Comparison of ENCODE assay signal across 19 mouse cellular contexts in genomic region chr13:99847531-99847930, GRCm38 (mm10). TPM values are rescaled to one million over a fixed set of nuclear protein-coding genes. Genes with fewer than 3 reads are reported as not detected.
DNase-seq lines count a peak whose midpoint lies in the region; ATAC-seq and TF ChIP-seq lines count a peak whose summit lies in the region.
"Had no signal": no experiment of that assay in that cellular context is flagged by ENCODE, and none has a peak within 500 bp of the region (broad histone marks: within the 10 kb centered on the region; RNA-seq: fewer than 3 reads in every experiment).

No protein-coding gene starts in this region.

- ATAC-seq in heart, embryonic 12.5 days (ENCODE audit: insufficient number of reproducible peaks, low FRiP score) = no peak
- ATAC-seq in kidney, embryonic 15.5 days (replicated peaks; ENCODE audit: low FRiP score) = no peak
- ATAC-seq in limb, embryonic 14.5 days (ENCODE audit: low FRiP score, low read depth) = no peak
- no peak for ATAC-seq in hindbrain, embryonic 16.5 days
- ATAC-seq: liver, embryonic 12.5 days had no signal

- DNase-seq in heart, postnatal 25 days (ENCODE audit: low spot score) = no peak
- DNase-seq in kidney, postnatal 25 days = no peak
- DNase-seq in embryo, embryonic 9.5 days (ENCODE audit: extremely low spot score) = peak; percentile 28
- DNase-seq in limb, embryonic 14.5 days (ENCODE audit: low spot score) = no peak
- no peak for DNase-seq in urinary bladder, postnatal 4 days (ENCODE audit: low spot score in 2 of 2)
- DNase-seq: adrenal gland, adult 2 months; cerebellum, postnatal 10 days; gastrocnemius, postnatal 14 days; kidney, adult 11 months; right cerebral cortex, postnatal 4 days; thymus, postnatal 4 days had no signal

- H3K36me3 ChIP-seq in heart, embryonic 12.5 days = no peaks in the 10 kb centered on the region
- no peaks in the 10 kb centered on the region for H3K36me3 ChIP-seq in kidney, embryonic 15.5 days
- no peaks in the 10 kb centered on the region for H3K36me3 ChIP-seq in limb, embryonic 14.5 days (ENCODE audit: control insufficient read depth, insufficient read depth, low read length)
- H3K36me3 ChIP-seq in hindbrain, embryonic 16.5 days (ENCODE audit: control insufficient read depth, insufficient read depth, low read length) = no peaks in the 10 kb centered on the region
- H3K36me3 ChIP-seq: embryonic facial prominence, embryonic 12.5 days; hindbrain, embryonic 10.5 days; liver, embryonic 12.5 days; midbrain, embryonic 12.5 days had no signal

- no peak overlapping the region for H3K27ac ChIP-seq in heart, embryonic 12.5 days (ENCODE audit: poor library complexity, severe bottlenecking)
- no peak overlapping the region for H3K27ac ChIP-seq in kidney, embryonic 15.5 days
- H3K27ac ChIP-seq in limb, embryonic 14.5 days (replicated peaks; ENCODE audit: low read depth, low read length) = no peak overlapping the region
- H3K27ac ChIP-seq in hindbrain, embryonic 16.5 days (ENCODE audit: low read depth, low read length) = no peak overlapping the region
- H3K27ac ChIP-seq: embryonic facial prominence, embryonic 12.5 days; hindbrain, embryonic 10.5 days; liver, embryonic 12.5 days; midbrain, embryonic 12.5 days had no signal

- no peak for TF ChIP-seq POLR2A in limb, embryonic 14.5 days (IDR thresholded peaks at IDR 0.05; ENCODE audit: borderline replicate concordance, extremely low read depth, insufficient read depth, insufficient read length)

- intact Hi-C loops in heart, postnatal 25 days (cut with DNase I) = no loop called here

- peaks cover 24% of the 10 kb centered on the region for H3K4me1 ChIP-seq in heart, embryonic 12.5 days (replicated peaks)
- H3K4me1 ChIP-seq in kidney, embryonic 15.5 days = peaks cover 18% of the 10 kb centered on the region
- H3K4me1 ChIP-seq in limb, embryonic 14.5 days (ENCODE audit: control insufficient read depth, insufficient read depth, low read length) = 0 out of 2 replicates have a peak, but pooled peaks cover 5% of the 10 kb centered on the region
- H3K4me1 ChIP-seq in hindbrain, embryonic 16.5 days (ENCODE audit: control insufficient read depth, insufficient read depth, low read depth, low read length) = peaks cover 5% of the 10 kb centered on the region; the same call in 1 of the 2 replicates
- H3K4me1 ChIP-seq: liver, embryonic 12.5 days; midbrain, embryonic 12.5 days had no signal

- no peak overlapping the region for H3K4me3 ChIP-seq in heart, embryonic 12.5 days
- H3K4me3 ChIP-seq in kidney, embryonic 15.5 days (replicated peaks) = no peak overlapping the region
- H3K4me3 ChIP-seq in limb, embryonic 14.5 days (replicated peaks; ENCODE audit: low read length) = no peak overlapping the region
- no peak overlapping the region for H3K4me3 ChIP-seq in hindbrain, embryonic 16.5 days (ENCODE audit: low read length)
- H3K4me3 ChIP-seq: embryonic facial prominence, embryonic 12.5 days; hindbrain, embryonic 10.5 days; liver, embryonic 12.5 days; midbrain, embryonic 12.5 days had no signal

- peak overlapping the region; percentile 56 for H3K4me2 ChIP-seq in heart, embryonic 12.5 days
- peak overlapping the region; percentile 21; the same call in 1 of the 2 replicates for H3K4me2 ChIP-seq in kidney, embryonic 15.5 days
- H3K4me2 ChIP-seq in limb, embryonic 14.5 days (replicated peaks; ENCODE audit: low read depth, low read length, severe bottlenecking) = no peak overlapping the region
- H3K4me2 ChIP-seq in hindbrain, embryonic 16.5 days (ENCODE audit: low read length) = no peak overlapping the region
- H3K4me2 ChIP-seq: embryonic facial prominence, embryonic 12.5 days; liver, embryonic 12.5 days; midbrain, embryonic 12.5 days had no signal

- no peak overlapping the region for H3K9ac ChIP-seq in heart, embryonic 12.5 days
- no peak overlapping the region for H3K9ac ChIP-seq in kidney, embryonic 15.5 days
- 0 out of 2 replicates have a peak overlapping the region, but pooled peaks have one; percentile 25 for H3K9ac ChIP-seq in limb, embryonic 14.5 days (ENCODE audit: low read depth, low read length, severe bottlenecking)
- H3K9ac ChIP-seq in hindbrain, embryonic 16.5 days (ENCODE audit: low read depth, low read length) = no peak overlapping the region
- H3K9ac ChIP-seq: embryonic facial prominence, embryonic 12.5 days; liver, embryonic 12.5 days; midbrain, embryonic 12.5 days had no signal

- WGBS in heart, embryonic 12.5 days = 13% methylated on average over 13 of the region's 13 CpGs
- WGBS in kidney, embryonic 15.5 days = 8% methylated on average over 13 of the region's 13 CpGs
- WGBS in limb, embryonic 14.5 days = 10% methylated on average over 13 of the region's 13 CpGs
- 69% methylated on average over 13 of the region's 13 CpGs for WGBS in hindbrain, embryonic 16.5 days

- no peaks in the 10 kb centered on the region for H3K27me3 ChIP-seq in heart, embryonic 12.5 days (replicated peaks)
- no peaks in the 10 kb centered on the region for H3K27me3 ChIP-seq in kidney, embryonic 15.5 days
- no peaks in the 10 kb centered on the region for H3K27me3 ChIP-seq in limb, embryonic 14.5 days (ENCODE audit: control insufficient read depth, insufficient read depth, low read length)
- H3K27me3 ChIP-seq in hindbrain, embryonic 16.5 days (replicated peaks; ENCODE audit: control insufficient read depth, insufficient read depth, low read length) = no peaks in the 10 kb centered on the region
- H3K27me3 ChIP-seq: embryonic facial prominence, embryonic 12.5 days; midbrain, embryonic 12.5 days had no signal

- H3K9me3 ChIP-seq in heart, embryonic 12.5 days (replicated peaks) = no peaks in the 10 kb centered on the region
- no peaks in the 10 kb centered on the region for H3K9me3 ChIP-seq in kidney, embryonic 15.5 days (replicated peaks)
- H3K9me3 ChIP-seq in limb, embryonic 14.5 days (ENCODE audit: control insufficient read depth, low read length) = no peaks in the 10 kb centered on the region
- no peaks in the 10 kb centered on the region for H3K9me3 ChIP-seq in hindbrain, embryonic 16.5 days (ENCODE audit: control insufficient read depth, low read length)
- H3K9me3 ChIP-seq: embryonic facial prominence, embryonic 12.5 days; hindbrain, embryonic 10.5 days; liver, embryonic 12.5 days; midbrain, embryonic 12.5 days had no signal

RNA-seq across cellular contexts. Expression of gene Cartpt, which starts 53.4 kb away (rescaled TPM):
- polyA plus RNA-seq in heart, embryonic 12.5 days (2016; fragmentation: Nextera tagmentation; extraction: Ambion mirVana) = not detected in 2 replicates
- total RNA-seq in heart, postnatal 25 days (2021) = not detected
- 0.93 and 4.7 TPM in 2 replicates for polyA plus RNA-seq in kidney, embryonic 15.5 days (2015; fragmentation: Nextera tagmentation; extraction: Ambion mirVana)
- 0.15 TPM in 1 of 2 replicates, not detected in the other for polyA plus RNA-seq in limb, embryonic 14.5 days (2012; rRNA removed)
- polyA plus RNA-seq in limb, embryonic 14.5 days (2014; fragmentation: Nextera tagmentation; extraction: Ambion mirVana) = 0.22 and 0.50 TPM in 2 replicates
- 27.1 and 32.9 TPM in 2 replicates for polyA plus RNA-seq in hindbrain, embryonic 16.5 days (2015; fragmentation: Nextera tagmentation; extraction: Ambion mirVana)
- total RNA-seq: gastrocnemius, postnatal 14 days; neutrophil, adult 5-6 weeks had no signal

Comparison
In these comparisons a context has a peak if more than half of its experiments do, and no peak if none do; other contexts are left out.
1. H3K4me2 ChIP-seq: peak in heart, embryonic 12.5 days (single experiment) and kidney, embryonic 15.5 days (single experiment); none in limb, embryonic 14.5 days (single experiment) and hindbrain, embryonic 16.5 days (single experiment).